Mouse (Mus musculus) cerebellum, adult 11 months (tissue): ENCODE data around the gene 4931429L15Rik.

Experiments used
- DNase-seq: peaks from one replicate; pipeline ENCODE4 v3.0.0; 2022

4931429L15Rik gene

GRCm38 (mm10) chr9:46257546-46257945 is 62.2 kb downstream of the 4931429L15Rik start:
- no peak for DNase-seq

- no peak for DNase-seq
Measured at GRCm38 (mm10) chr9:46256658-46257385, 63.0 kb downstream of the 4931429L15Rik start.

GRCm38 (mm10) chr9:46256177-46256576 is 63.6 kb downstream of the 4931429L15Rik start:
- DNase-seq: no peak
